Mouse (Mus musculus) adrenal gland, postnatal 36 days (tissue): ENCODE results near the gene Olfr314. TPM values are rescaled to one million over a fixed set of nuclear protein-coding genes. Genes with fewer than 3 reads are reported as not detected.
A peak's percentile ranks its signal among the peaks of the same experiment; 100 is the strongest.
"Not testable (repeated sequence)": the region's sequence is repeated elsewhere in the genome, so short reads cannot be mapped to it uniquely, and the experiment has no call there.

Source experiments
- DNase-seq, 2 experiments: peaks; one replicate each; pipeline ENCODE4 v3.0.0; 2021; ENCODE audit warnings: mixed read lengths in 1 of 2
- long read RNA-seq, 2 experiments: library from polyadenylated mRNA; stranded (forward); transcript quantifications; one replicate each; pipeline ENCODE4 v2.0.0; 2021; ENCODE audit warnings: borderline sequencing depth in 2 of 2
- total RNA-seq, 2 experiments: library from RNA; stranded (reverse); gene quantifications; 2 replicates each; pipeline ENCODE4 v1.2.3; 2021

Olfr314 gene
- not detected for total RNA-seq
- long read RNA-seq, experiment 1 = 0 reads
- long read RNA-seq, experiment 2 = 0 reads

- DNase-seq = peak in 1 of 2 experiments; percentile 7
These were observed at the start of gene Olfr314 for GRCm38 (mm10) chr11:58782480-58783089. Olfr314 (plus strand) TSS chr11:58782952.

GRCm38 (mm10) chr11:58733372-58733771, 49.4 kb upstream of the Olfr314 start:
- DNase-seq = no peak

- no peak for DNase-seq
These were observed 43.9 kb upstream of the Olfr314 start, which contains the start of gene Olfr317 for GRCm38 (mm10) chr11:58738792-58739262. Olfr317 (minus strand) TSS chr11:58739212.

GRCm38 (mm10) chr11:58751096-58751495, 31.7 kb upstream of the Olfr314 start:
- not testable (repeated sequence) for DNase-seq

- no peak for DNase-seq
These were observed 30.3 kb upstream of the Olfr314 start, which contains the start of gene Olfr316 for GRCm38 (mm10) chr11:58752434-58752833. Olfr316 (plus strand) TSS chr11:58752734.

- DNase-seq = no peak
These were observed 9.9 kb upstream of the Olfr314 start, which contains the start of gene Olfr315 for GRCm38 (mm10) chr11:58772888-58773287. Olfr315 (plus strand) TSS chr11:58773188.

- no peak for DNase-seq
These were observed 1.4 kb downstream of the Olfr314 start for GRCm38 (mm10) chr11:58784182-58784581.

- DNase-seq = no peak
These were observed 4.9 kb downstream of the Olfr314 start for GRCm38 (mm10) chr11:58787651-58788050.

- DNase-seq = no peak
These were observed 5.6 kb downstream of the Olfr314 start for GRCm38 (mm10) chr11:58788346-58788745.

- DNase-seq = no peak
These were observed 6.8 kb downstream of the Olfr314 start for GRCm38 (mm10) chr11:58789532-58789931.

GRCm38 (mm10) chr11:58790053-58790452, 7.3 kb downstream of the Olfr314 start:
- no peak for DNase-seq

- no peak for DNase-seq
These were observed 7.9 kb downstream of the Olfr314 start for GRCm38 (mm10) chr11:58790646-58791045.

- DNase-seq = no peak
These were observed 13.1 kb downstream of the Olfr314 start for GRCm38 (mm10) chr11:58795856-58796255.

- no peak for DNase-seq
These were observed 14.1 kb downstream of the Olfr314 start for GRCm38 (mm10) chr11:58796850-58797249.

- DNase-seq = no peak
These were observed 17.0 kb downstream of the Olfr314 start for GRCm38 (mm10) chr11:58799747-58800146.

GRCm38 (mm10) chr11:58801558-58802228, 18.9 kb downstream of the Olfr314 start, which contains the start of gene Fam183b:
Fam183b (minus strand) TSS chr11:58801960.
- peak in 1 of 2 experiments; percentile 7 for DNase-seq

- DNase-seq = no peak
These were observed 21.1 kb downstream of the Olfr314 start for GRCm38 (mm10) chr11:58803871-58804270.

- DNase-seq = no peak
These were observed 21.6 kb downstream of the Olfr314 start for GRCm38 (mm10) chr11:58804393-58804792.

- DNase-seq = no peak
These were observed 29.2 kb downstream of the Olfr314 start for GRCm38 (mm10) chr11:58812001-58812400.

- not testable (repeated sequence) for DNase-seq
These were observed 31.9 kb downstream of the Olfr314 start, which contains the start of gene Olfr313 for GRCm38 (mm10) chr11:58814700-58815099. Olfr313 (plus strand) TSS chr11:58815000.

- DNase-seq = no peak
These were observed 32.9 kb downstream of the Olfr314 start for GRCm38 (mm10) chr11:58815676-58816075.

GRCm38 (mm10) chr11:58828937-58829336, 46.2 kb downstream of the Olfr314 start, which contains the start of gene Olfr312:
Olfr312 (plus strand) TSS chr11:58829237.
- not testable (repeated sequence) for DNase-seq

GRCm38 (mm10) chr11:58829764-58830163, 47.0 kb downstream of the Olfr314 start:
- DNase-seq = no peak
